Mouse (Mus musculus): ENCODE data around the gene Caln1. TPM values are rescaled to one million over a fixed set of nuclear protein-coding genes. Genes with fewer than 3 reads are reported as not detected.
A peak's percentile ranks its signal among the peaks of the same experiment; 100 is the strongest.

The Caln1 gene
- polyA plus RNA-seq, 2 experiments = 0.91 to 1.3 TPM

DNA sequence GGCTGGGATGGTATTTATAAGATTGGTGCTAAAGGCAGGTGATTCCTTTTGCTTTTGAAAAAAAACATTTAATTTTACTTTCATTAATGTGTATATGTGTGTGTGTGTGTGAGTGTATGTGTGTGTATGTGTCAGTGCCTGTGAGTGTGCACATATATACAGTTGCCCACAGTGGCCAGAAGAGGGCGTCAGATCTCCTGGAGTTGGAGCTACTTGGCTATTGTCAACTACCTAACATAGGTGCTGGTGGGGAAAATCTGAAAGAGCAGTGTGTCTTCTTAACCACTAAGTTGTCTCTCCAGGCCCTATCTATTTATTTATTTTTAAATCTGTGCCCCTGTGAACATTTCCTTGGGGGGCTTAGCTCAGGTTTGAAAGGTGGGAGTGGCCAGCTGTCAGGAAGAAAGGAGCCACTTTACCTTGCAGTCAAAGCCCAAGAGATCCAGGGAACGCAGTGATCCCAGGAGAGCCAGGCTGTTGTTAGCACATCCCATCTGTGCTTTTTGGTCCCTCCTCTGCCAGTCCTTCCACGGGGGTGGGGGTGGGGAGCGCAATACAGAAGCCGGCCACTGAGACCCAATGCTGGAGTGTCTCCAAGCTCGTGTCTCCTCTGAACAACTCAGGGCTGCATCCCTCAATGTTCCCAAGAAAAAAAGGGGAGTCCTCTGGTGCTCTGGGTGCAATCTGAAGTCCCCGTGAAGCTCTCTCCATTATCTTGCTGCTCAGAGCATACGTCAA is 24.5 kb downstream of the Caln1 start:
- Histone ChIP-seq H3K9ac (ENCODE audit: low read depth, low read length, severe bottlenecking) (no peak overlapping the region), H3K27me3 (ENCODE audit: control insufficient read depth, insufficient read depth, low read length) (no peaks in the 10 kb centered on the region), H3K36me3 (ENCODE audit: control insufficient read depth, insufficient read depth, low read length) (no peaks in the 10 kb centered on the region), H3K27ac (replicated peaks; ENCODE audit: low read depth, low read length) (no peak overlapping the region), H3K4me1 (ENCODE audit: control insufficient read depth, insufficient read depth, low read length) (no peaks in the 10 kb centered on the region), H3K4me3 (replicated peaks; ENCODE audit: low read length) (no peak overlapping the region), H3K9me3 (ENCODE audit: control insufficient read depth, low read length) (no peaks in the 10 kb centered on the region), H3K4me2 (replicated peaks; ENCODE audit: low read depth, low read length, severe bottlenecking) (no peak overlapping the region)
- ATAC-seq (ENCODE audit: low FRiP score, low read depth) = no peak
- no peak for DNase-seq (ENCODE audit: low spot score)
- WGBS = 53% methylated on average over 8 of the region's 8 CpGs
- no peak for TF ChIP-seq POLR2A (IDR thresholded peaks at IDR 0.05; ENCODE audit: borderline replicate concordance, extremely low read depth, insufficient read depth, insufficient read length)

DNA sequence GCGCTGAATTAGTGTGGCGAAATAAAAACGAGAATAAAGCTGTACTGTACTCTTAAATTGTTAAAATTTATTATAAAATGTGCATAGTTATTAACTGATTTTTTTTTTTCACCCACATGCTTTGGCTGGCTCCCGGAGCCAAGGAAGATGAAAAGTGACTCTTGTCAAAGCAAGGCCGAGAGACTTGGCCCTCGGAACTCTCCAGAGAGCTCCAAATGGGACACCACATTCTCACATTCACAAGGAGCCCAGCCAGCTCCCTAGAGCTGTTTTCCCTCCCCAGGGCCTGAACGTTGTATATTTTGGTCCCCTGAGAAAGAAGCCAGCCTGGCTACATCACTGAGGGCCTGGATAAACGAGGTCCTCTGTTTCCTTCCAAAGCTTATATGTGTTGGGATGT is 25.1 kb downstream of the Caln1 start:
- TF ChIP-seq POLR2A (IDR thresholded peaks at IDR 0.05; ENCODE audit: borderline replicate concordance, extremely low read depth, insufficient read depth, insufficient read length) = no peak
- H3K36me3 ChIP-seq (ENCODE audit: control insufficient read depth, insufficient read depth, low read length) = no peaks in the 10 kb centered on the region
- DNase-seq (ENCODE audit: low spot score) (no peak), ATAC-seq (ENCODE audit: low FRiP score, low read depth) (no peak)
- no peak overlapping the region for H3K27ac ChIP-seq (replicated peaks; ENCODE audit: low read depth, low read length)
- H3K9ac ChIP-seq (ENCODE audit: low read depth, low read length, severe bottlenecking) = no peak overlapping the region
- no peaks in the 10 kb centered on the region for H3K9me3 ChIP-seq (ENCODE audit: control insufficient read depth, low read length)
- no peaks in the 10 kb centered on the region for H3K4me1 ChIP-seq (ENCODE audit: control insufficient read depth, insufficient read depth, low read length)
- no peak overlapping the region for H3K4me3 ChIP-seq (replicated peaks; ENCODE audit: low read length)
- no peaks in the 10 kb centered on the region for H3K27me3 ChIP-seq (ENCODE audit: control insufficient read depth, insufficient read depth, low read length)
- WGBS = 64% methylated on average over 8 of the region's 8 CpGs
- H3K4me2 ChIP-seq (replicated peaks; ENCODE audit: low read depth, low read length, severe bottlenecking) = no peak overlapping the region

DNA sequence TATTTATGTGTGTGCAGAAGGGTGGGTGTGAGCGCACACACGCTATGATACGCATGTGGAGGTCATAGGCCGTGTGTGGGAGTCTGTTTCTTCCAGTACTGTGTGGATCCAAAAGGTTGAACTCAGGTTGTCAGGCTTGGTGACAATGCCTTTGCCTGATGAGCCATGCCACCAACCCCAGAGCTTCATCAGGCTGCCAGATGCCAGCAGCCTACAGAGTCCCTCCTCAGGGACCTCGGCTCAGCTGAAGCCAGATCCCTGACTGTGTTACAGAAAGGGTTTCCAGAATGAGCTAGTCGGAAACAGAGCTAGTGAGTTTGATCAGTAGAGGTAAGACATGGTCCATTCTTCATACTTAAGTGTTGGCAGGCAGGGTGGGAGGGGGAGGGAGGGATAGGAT is 25.9 kb downstream of the Caln1 start:
- 62% methylated on average over 6 of the region's 6 CpGs for WGBS
- no peak for ATAC-seq (ENCODE audit: low FRiP score, low read depth)
- no peaks in the 10 kb centered on the region for H3K9me3 ChIP-seq (ENCODE audit: control insufficient read depth, low read length)

DNA sequence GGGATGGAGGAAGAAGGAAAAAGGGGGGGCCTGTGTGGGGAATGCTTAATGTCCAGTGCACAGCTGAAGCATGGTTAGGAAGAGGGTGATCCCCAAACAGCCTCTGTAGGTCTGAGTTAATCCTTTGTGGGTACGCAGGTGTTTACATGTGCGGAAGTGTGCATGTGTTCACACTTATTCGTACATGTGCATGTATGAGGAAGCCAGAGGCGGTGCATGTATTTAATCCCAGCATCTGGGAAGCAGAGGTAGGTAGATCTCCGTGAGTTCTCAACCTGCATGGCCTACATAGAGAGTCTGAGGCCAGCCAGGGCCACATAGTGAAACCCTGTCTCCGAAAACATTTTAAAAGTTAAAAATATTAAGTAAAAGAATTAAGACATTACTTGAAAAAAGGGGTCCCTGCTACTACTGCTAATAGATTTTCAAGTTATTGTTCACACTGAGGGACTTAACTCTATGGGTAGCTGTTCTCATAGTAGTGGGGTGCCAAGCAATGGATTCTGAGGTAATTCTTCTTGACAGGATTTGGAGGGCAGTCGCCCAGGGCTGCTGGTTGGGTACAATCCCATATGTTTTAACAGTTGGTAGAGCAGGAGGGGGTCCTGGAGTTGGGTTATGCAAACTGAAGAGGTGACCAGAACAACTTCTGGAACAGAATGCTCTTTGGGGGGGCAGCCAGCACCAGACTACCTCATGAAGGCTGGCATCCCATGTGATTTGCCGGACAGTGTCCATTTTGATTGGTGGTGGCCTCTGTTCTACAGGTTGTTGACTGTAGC is 31.1 kb downstream of the Caln1 start:
- no peak for DNase-seq (ENCODE audit: low spot score)
- H3K4me2 ChIP-seq (replicated peaks; ENCODE audit: low read depth, low read length, severe bottlenecking) = no peak overlapping the region
- no peaks in the 10 kb centered on the region for H3K36me3 ChIP-seq (ENCODE audit: control insufficient read depth, insufficient read depth, low read length)
- no peak for ATAC-seq (ENCODE audit: low FRiP score, low read depth)
- H3K27me3 ChIP-seq (ENCODE audit: control insufficient read depth, insufficient read depth, low read length) = no peaks in the 10 kb centered on the region
- H3K4me1 ChIP-seq (ENCODE audit: control insufficient read depth, insufficient read depth, low read length) = no peaks in the 10 kb centered on the region
- H3K9me3 ChIP-seq (ENCODE audit: control insufficient read depth, low read length) = no peaks in the 10 kb centered on the region
- H3K4me3 ChIP-seq (replicated peaks; ENCODE audit: low read length) = no peak overlapping the region
- 89% methylated on average over 8 of the region's 8 CpGs for WGBS
- TF ChIP-seq POLR2A (IDR thresholded peaks at IDR 0.05; ENCODE audit: borderline replicate concordance, extremely low read depth, insufficient read depth, insufficient read length) = no peak
- no peak overlapping the region for H3K9ac ChIP-seq (ENCODE audit: low read depth, low read length, severe bottlenecking)
- no peak overlapping the region for H3K27ac ChIP-seq (replicated peaks; ENCODE audit: low read depth, low read length)

More for the DNA sequence above, 25.9 kb downstream of the Caln1 start:
- Histone ChIP-seq H3K27me3 (ENCODE audit: control insufficient read depth, insufficient read depth, low read length) (no peaks in the 10 kb centered on the region), H3K4me3 (replicated peaks; ENCODE audit: low read length) (no peak overlapping the region), H3K27ac (replicated peaks; ENCODE audit: low read depth, low read length) (no peak overlapping the region), H3K4me1 (ENCODE audit: control insufficient read depth, insufficient read depth, low read length) (no peaks in the 10 kb centered on the region), H3K4me2 (replicated peaks; ENCODE audit: low read depth, low read length, severe bottlenecking) (no peak overlapping the region), H3K9ac (ENCODE audit: low read depth, low read length, severe bottlenecking) (no peak overlapping the region), H3K36me3 (ENCODE audit: control insufficient read depth, insufficient read depth, low read length) (no peaks in the 10 kb centered on the region)
- no peak for DNase-seq (ENCODE audit: low spot score)
- TF ChIP-seq POLR2A (IDR thresholded peaks at IDR 0.05; ENCODE audit: borderline replicate concordance, extremely low read depth, insufficient read depth, insufficient read length) = no peak

DNA sequence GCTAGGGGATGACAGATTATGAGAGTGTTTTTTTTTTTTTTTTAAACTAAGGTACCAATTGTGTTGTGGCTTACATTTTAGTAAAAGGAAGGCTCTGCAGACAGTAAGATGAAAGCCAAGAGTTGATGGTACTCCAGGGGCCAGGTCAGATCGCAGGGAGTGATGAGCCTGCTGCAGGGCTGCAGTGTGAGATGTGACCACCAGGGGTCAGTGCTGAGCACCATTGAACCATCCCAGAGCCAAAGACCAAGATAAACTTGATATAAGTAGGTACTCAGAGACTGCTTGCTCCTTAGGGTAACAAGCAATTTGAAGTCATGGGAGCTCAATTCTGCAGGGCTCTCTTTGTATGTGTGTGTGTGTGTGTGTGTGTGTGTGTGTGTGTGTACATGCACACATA is 35.9 kb downstream of the Caln1 start:
- Histone ChIP-seq H3K27me3 (ENCODE audit: control insufficient read depth, insufficient read depth, low read length) (no peaks in the 10 kb centered on the region), H3K27ac (replicated peaks; ENCODE audit: low read depth, low read length) (no peak overlapping the region), H3K4me1 (ENCODE audit: control insufficient read depth, insufficient read depth, low read length) (no peaks in the 10 kb centered on the region), H3K36me3 (ENCODE audit: control insufficient read depth, insufficient read depth, low read length) (no peaks in the 10 kb centered on the region), H3K4me2 (replicated peaks; ENCODE audit: low read depth, low read length, severe bottlenecking) (no peak overlapping the region), H3K9ac (ENCODE audit: low read depth, low read length, severe bottlenecking) (no peak overlapping the region), H3K4me3 (replicated peaks; ENCODE audit: low read length) (no peak overlapping the region), H3K9me3 (ENCODE audit: control insufficient read depth, low read length) (no peaks in the 10 kb centered on the region)
- ATAC-seq (ENCODE audit: low FRiP score, low read depth) (no peak), DNase-seq (ENCODE audit: low spot score) (peak; percentile 21)
- WGBS = 15% methylated on average over 1 of the region's 1 CpGs
- no peak for TF ChIP-seq POLR2A (IDR thresholded peaks at IDR 0.05; ENCODE audit: borderline replicate concordance, extremely low read depth, insufficient read depth, insufficient read length)

Data from limb, embryonic 14.5 days (tissue).